Mouse (Mus musculus) kidney, adult 2 months (tissue): Measurements from ENCODE around the gene Ptafr. TPM values are rescaled to one million over a fixed set of nuclear protein-coding genes. Genes with fewer than 3 reads are reported as not detected.
A peak's percentile ranks its signal among the peaks of the same experiment; 100 is the strongest.

Experiments used
- DNase-seq: peaks from one replicate; pipeline ENCODE4 v3.0.0; 2021
- H3K27ac ChIP-seq: fragments of 200-500 bp; 2 replicates; pipeline ENCODE4 v1.5.1; 2012; ENCODE audit warnings: low read depth, low read length, control low read depth, inconsistent platforms; ENCODE audit not compliant: insufficient read depth
- H3K27me3 ChIP-seq: fragments of 200-500 bp; replicated peaks from 2 replicates; pipeline ENCODE4 v1.6.1; 2012; ENCODE audit warnings: mild to moderate bottlenecking, moderate library complexity, low read length, inconsistent platforms; ENCODE audit not compliant: control insufficient read depth, insufficient read depth
- H3K36me3 ChIP-seq: fragments of 200-500 bp; 2 replicates; pipeline ENCODE4 v1.6.1; 2012; ENCODE audit warnings: mild to moderate bottlenecking, moderate library complexity, low read length, inconsistent platforms; ENCODE audit not compliant: control insufficient read depth, insufficient read depth
- H3K4me1 ChIP-seq: fragments of 200-500 bp; 2 replicates; pipeline ENCODE4 v1.6.1; 2011; ENCODE audit warnings: low read length; ENCODE audit not compliant: control insufficient read depth, insufficient read depth
- H3K4me3 ChIP-seq: fragments of 200-500 bp; 2 replicates; pipeline ENCODE4 v1.5.1; 2011; ENCODE audit warnings: mild to moderate bottlenecking, low read depth, low read length, control low read depth; ENCODE audit not compliant: insufficient read depth
- CTCF ChIP-seq: fragments of 200-500 bp; conservative IDR thresholded peaks from 2 replicates; pipeline ENCODE4 v1.5.1; 2011; ENCODE audit warnings: low read depth, mild to moderate bottlenecking, control low read depth, low read length, moderate library complexity, mixed read lengths; ENCODE audit not compliant: insufficient read depth, insufficient read length
- POLR2A ChIP-seq: fragments of 200-500 bp; IDR thresholded peaks from one replicate; pipeline ENCODE4 v1.6.1; 2011; ENCODE audit warnings: low read depth, low read length, control low read depth
- WGBS: fragments of 180-500 bp; shearing (Covaris S2); methylation state at CpG from one replicate; pipeline ENCODE4 v1.1.7; 2018; 5-methylcytosine and 5-hydroxymethylcytosine counted together
- polyA plus RNA-seq: library from polyadenylated mRNA; depleted of rRNA; stranded (reverse); fragments of >200 nt; gene quantifications from 2 replicates; pipeline ENCODE4 v1.2.3, GENCODE M21; 2012; rRNA removed

Gene Ptafr
- polyA plus RNA-seq, 1 experiment = 2.2 TPM

GRCm38 (mm10) chr4:132617873-132618272 lies 54.0 kb downstream of the Ptafr start:
- no peak overlapping the region for H3K4me3 ChIP-seq
- 93% methylated on average over 6 of the region's 6 CpGs for WGBS
- TF ChIP-seq POLR2A (no peak), CTCF (no peak)
- no peaks in the 10 kb centered on the region for H3K4me1 ChIP-seq
- DNase-seq = peak; percentile 21
- no peak overlapping the region for H3K27ac ChIP-seq
- H3K36me3 ChIP-seq = no peaks in the 10 kb centered on the region
- H3K27me3 ChIP-seq = no peaks in the 10 kb centered on the region

- TF ChIP-seq POLR2A (no peak), CTCF (no peak)
- H3K4me3 ChIP-seq = no peak overlapping the region
- 0 out of 2 replicates have a peak overlapping the region, but pooled peaks have one; percentile 8 for H3K27ac ChIP-seq
- 70% methylated on average over 10 of the region's 10 CpGs for WGBS
- no peaks in the 10 kb centered on the region for H3K4me1 ChIP-seq
- H3K36me3 ChIP-seq = no peaks in the 10 kb centered on the region
- no peaks in the 10 kb centered on the region for H3K27me3 ChIP-seq
- peak; percentile 71 for DNase-seq
Observed at GRCm38 (mm10) chr4:132618850-132619375, 55.0 kb downstream of the Ptafr start.

- no peaks in the 10 kb centered on the region for H3K4me1 ChIP-seq
- H3K27ac ChIP-seq = no peak overlapping the region
- DNase-seq = no peak
- no peak for TF ChIP-seq POLR2A
- TF ChIP-seq CTCF = peak; percentile 20; the same call in 1 of the 2 replicates
- WGBS = 94% methylated on average over 4 of the region's 4 CpGs
- no peak overlapping the region for H3K4me3 ChIP-seq
- no peaks in the 10 kb centered on the region for H3K27me3 ChIP-seq
- H3K36me3 ChIP-seq = no peaks in the 10 kb centered on the region
Observed at GRCm38 (mm10) chr4:132620134-132620533, 56.3 kb downstream of the Ptafr start.

GRCm38 (mm10) chr4:132621287-132622068 lies 57.6 kb downstream of the Ptafr start:
- no peak for DNase-seq
- TF ChIP-seq CTCF = no peak
- no peak for TF ChIP-seq POLR2A
- Histone ChIP-seq H3K4me3 (no peak overlapping the region), H3K36me3 (no peaks in the 10 kb centered on the region), H3K27me3 (no peaks in the 10 kb centered on the region), H3K27ac (no peak overlapping the region), H3K4me1 (no peaks in the 10 kb centered on the region)
- 81% methylated on average over 7 of the region's 7 CpGs for WGBS

GRCm38 (mm10) chr4:132624034-132624657 lies 60.3 kb downstream of the Ptafr start:
- Histone ChIP-seq H3K4me1 (no peaks in the 10 kb centered on the region), H3K36me3 (no peaks in the 10 kb centered on the region), H3K4me3 (no peak overlapping the region), H3K27ac (no peak overlapping the region), H3K27me3 (no peaks in the 10 kb centered on the region)
- TF ChIP-seq CTCF (no peak), POLR2A (no peak)
- DNase-seq = no peak
- WGBS = 81% methylated on average over 5 of the region's 5 CpGs

- no peaks in the 10 kb centered on the region for H3K36me3 ChIP-seq
- no peak overlapping the region for H3K27ac ChIP-seq
- WGBS = 16% methylated on average over 2 of the region's 2 CpGs
- TF ChIP-seq CTCF = peak; percentile 66
- no peak for TF ChIP-seq POLR2A
- no peaks in the 10 kb centered on the region for H3K4me1 ChIP-seq
- no peak overlapping the region for H3K4me3 ChIP-seq
- no peaks in the 10 kb centered on the region for H3K27me3 ChIP-seq
- peak; percentile 26 for DNase-seq
Observed at GRCm38 (mm10) chr4:132628830-132629229, 65.0 kb downstream of the Ptafr start.

Other genes with a start within 250 kb of the Ptafr start
- 24.4 and 30.2 TPM in 2 replicates for gene Trnau1ap, start 234.5 kb upstream of the Ptafr start, polyA plus RNA-seq
- 9.4 and 10.1 TPM in 2 replicates for gene Rcc1, start 210.5 kb upstream of the Ptafr start, polyA plus RNA-seq
- gene Phactr4, start 141.6 kb upstream of the Ptafr start, polyA plus RNA-seq = 19.5 and 25.2 TPM in 2 replicates
- 2.4 and 2.9 TPM in 2 replicates for gene Med18, start 100.1 kb upstream of the Ptafr start, polyA plus RNA-seq
- gene Sesn2, start 53.6 kb upstream of the Ptafr start, polyA plus RNA-seq = 26.7 and 29.4 TPM in 2 replicates
- gene Atpif1, start 30.4 kb upstream of the Ptafr start, polyA plus RNA-seq = 346 and 485 TPM in 2 replicates
- 22.2 and 32.2 TPM in 2 replicates for gene Dnajc8, start 28.5 kb upstream of the Ptafr start, polyA plus RNA-seq
- gene Eya3, start 74.9 kb downstream of the Ptafr start, polyA plus RNA-seq = 19.0 and 21.6 TPM in 2 replicates
- 4.4 and 6.2 TPM in 2 replicates for gene Xkr8, start 168.5 kb downstream of the Ptafr start, polyA plus RNA-seq
- gene Smpdl3b, start 193.2 kb downstream of the Ptafr start, polyA plus RNA-seq = 2.0 and 2.2 TPM in 2 replicates
- gene Rpa2, start 204.3 kb downstream of the Ptafr start, polyA plus RNA-seq = 10.7 and 11.9 TPM in 2 replicates
- 2.8 and 3.6 TPM in 2 replicates for gene Themis2, start 232.3 kb downstream of the Ptafr start, polyA plus RNA-seq